Mouse (Mus musculus) heart, adult 2 months (tissue): ENCODE measurements at regions not wholly inside any gene's neighbourhood (a gene's known extent, or its start where the extent isn't known, plus 50 kb on each side); places are given as distances from the start of the nearest gene placed in this dataset.

Experiments
- DNase-seq, 2 experiments: peaks; one replicate each; pipeline ENCODE4 v3.0.0; 2021
- H3K27ac ChIP-seq: fragments of 200-600 bp; 2 replicates; pipeline ENCODE4 v1.8.1; 2022
- H3K27me3 ChIP-seq: fragments of 200-500 bp; 2 replicates; pipeline ENCODE4 v1.6.1; 2012; ENCODE audit warnings: mild to moderate bottlenecking, low read length, inconsistent platforms, mixed read lengths; ENCODE audit not compliant: control insufficient read depth, insufficient read depth
- H3K36me3 ChIP-seq: fragments of 200-500 bp; 2 replicates; pipeline ENCODE4 v1.6.1; 2012; ENCODE audit warnings: low read length, inconsistent platforms; ENCODE audit not compliant: control insufficient read depth, insufficient read depth
- H3K4me1 ChIP-seq: fragments of 200-500 bp; 2 replicates; pipeline ENCODE4 v1.6.1; 2011; ENCODE audit warnings: low read length; ENCODE audit not compliant: control insufficient read depth, insufficient read depth
- H3K4me3 ChIP-seq: fragments of 200-600 bp; 2 replicates; pipeline ENCODE4 v1.8.1; 2022
- H3K79me2 ChIP-seq: fragments of 200-500 bp; replicated peaks from 2 replicates; pipeline ENCODE4 v1.6.1; 2012; ENCODE audit warnings: mild to moderate bottlenecking, inconsistent platforms, low read length, moderate library complexity, mixed read lengths; ENCODE audit not compliant: control insufficient read depth, insufficient read depth
- H3K9ac ChIP-seq: fragments of 200-500 bp; 2 replicates; pipeline ENCODE4 v1.6.1; 2012; ENCODE audit warnings: low read depth, mild to moderate bottlenecking, control low read depth, inconsistent platforms, low read length, mixed read lengths
- CTCF ChIP-seq: fragments of 200-600 bp; IDR thresholded peaks from 2 replicates; pipeline ENCODE4 v1.8.1; 2022; ENCODE audit warnings: antibody characterized with exemption, mild to moderate bottlenecking, moderate library complexity
- EP300 ChIP-seq: fragments of 200-500 bp; IDR thresholded peaks from 2 replicates; pipeline ENCODE4 v1.6.1; 2011; ENCODE audit warnings: low read depth, low read length, control low read depth; ENCODE audit not compliant: insufficient read depth
- POLR2A ChIP-seq: fragments of 200-500 bp; IDR thresholded peaks from 2 replicates; pipeline ENCODE4 v1.6.1; 2011; ENCODE audit warnings: mild to moderate bottlenecking, low read depth, low read length, control low read depth; ENCODE audit not compliant: insufficient read depth
- WGBS: fragments of 180-500 bp; shearing (Covaris S2); methylation state at CpG from one replicate; pipeline ENCODE4 v1.1.7; 2018; 5-methylcytosine and 5-hydroxymethylcytosine counted together
- intact Hi-C: fragments of 180-260 bp; cut with DNase I; formaldehyde crosslinking; loops from one replicate; pipeline ENCODE4 v1.15.1; 2025

GRCm38 (mm10) chr14:102656235-102656634, 326.2 kb downstream of the Kctd12 start:
- 74% methylated on average over 1 of the region's 1 CpGs for WGBS
- Histone ChIP-seq H3K79me2 (no peaks in the 10 kb centered on the region), H3K9ac (no peak overlapping the region), H3K4me3 (no peak overlapping the region), H3K27ac (no peak overlapping the region), H3K27me3 (no peaks in the 10 kb centered on the region), H3K4me1 (no peaks in the 10 kb centered on the region), H3K36me3 (no peaks in the 10 kb centered on the region)
- DNase-seq: no peak
- no peak for TF ChIP-seq CTCF
- TF ChIP-seq POLR2A: no peak
- TF ChIP-seq EP300: no peak
- intact Hi-C loops: no loop called here

DNA sequence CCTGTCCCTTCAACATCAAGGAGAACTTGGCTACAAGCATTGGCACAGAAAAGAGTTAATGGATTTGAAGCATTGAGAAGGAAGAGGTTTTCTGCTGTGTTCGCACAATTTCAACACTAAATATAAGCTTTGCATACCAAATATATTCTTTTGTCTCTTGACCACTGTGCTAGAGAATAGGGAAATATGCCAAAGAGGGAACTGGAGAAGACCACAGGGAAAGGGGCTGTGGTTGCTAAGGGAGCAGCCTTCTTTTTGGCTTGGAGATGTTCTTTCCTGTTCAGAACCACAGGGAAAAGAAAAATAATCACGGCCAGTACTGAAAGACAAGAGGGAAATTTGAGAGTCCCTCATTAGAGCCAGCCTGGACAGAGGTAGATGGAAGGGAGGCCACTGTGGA, 352.8 kb downstream of the Kctd12 start:
- 59% methylated on average over 2 of the region's 2 CpGs for WGBS

DNA sequence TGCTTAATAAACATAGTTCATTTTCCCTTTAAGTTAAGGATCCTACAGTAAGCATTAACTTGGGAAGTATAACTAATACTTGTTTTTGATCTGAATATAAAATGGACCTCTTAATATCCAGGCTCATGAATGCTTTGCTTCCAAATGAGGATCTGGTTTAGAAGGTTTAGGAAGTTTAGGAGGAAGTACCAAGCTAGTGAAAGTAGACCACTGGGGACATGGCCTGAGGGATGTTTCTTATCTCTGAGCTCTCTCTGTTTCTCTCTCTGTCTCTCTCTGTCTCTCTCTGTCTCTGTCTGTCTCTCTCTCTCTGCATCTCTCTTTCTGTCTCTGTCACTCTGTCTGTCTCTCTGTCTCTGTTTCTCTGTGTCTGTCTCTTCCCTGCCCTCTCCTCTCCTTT, 360.9 kb downstream of the Kctd12 start:
- Histone ChIP-seq H3K4me3 (no peak overlapping the region), H3K27me3 (no peaks in the 10 kb centered on the region), H3K36me3 (no peaks in the 10 kb centered on the region), H3K27ac (no peak overlapping the region), H3K4me1 (no peaks in the 10 kb centered on the region), H3K9ac (no peak overlapping the region), H3K79me2 (no peaks in the 10 kb centered on the region)
- DNase-seq: no peak
- TF ChIP-seq POLR2A: no peak
- TF ChIP-seq CTCF: no peak
- no peak for TF ChIP-seq EP300
- intact Hi-C loops: no loop called here

More for the DNA sequence above, 352.8 kb downstream of the Kctd12 start:
- no peaks in the 10 kb centered on the region for H3K4me1 ChIP-seq
- H3K4me3 ChIP-seq: no peak overlapping the region
- no peak overlapping the region for H3K27ac ChIP-seq
- no peak for DNase-seq
- TF ChIP-seq EP300: no peak
- no peak for TF ChIP-seq CTCF
- no peak for TF ChIP-seq POLR2A
- H3K27me3 ChIP-seq: no peaks in the 10 kb centered on the region
- H3K36me3 ChIP-seq: no peaks in the 10 kb centered on the region
- no peaks in the 10 kb centered on the region for H3K79me2 ChIP-seq
- intact Hi-C loops: no loop called here
- no peak overlapping the region for H3K9ac ChIP-seq

GRCm38 (mm10) chr14:102619056-102619455, 363.4 kb downstream of the Kctd12 start:
- H3K36me3 ChIP-seq: no peaks in the 10 kb centered on the region
- TF ChIP-seq POLR2A: no peak
- TF ChIP-seq EP300: no peak
- TF ChIP-seq CTCF: no peak
- intact Hi-C loops: no loop called here
- H3K9ac ChIP-seq: no peak overlapping the region
- H3K4me3 ChIP-seq: no peak overlapping the region
- no peaks in the 10 kb centered on the region for H3K79me2 ChIP-seq
- no peaks in the 10 kb centered on the region for H3K27me3 ChIP-seq
- no peaks in the 10 kb centered on the region for H3K4me1 ChIP-seq
- 58% methylated on average over 4 of the region's 4 CpGs for WGBS
- H3K27ac ChIP-seq: no peak overlapping the region
- no peak for DNase-seq

DNA sequence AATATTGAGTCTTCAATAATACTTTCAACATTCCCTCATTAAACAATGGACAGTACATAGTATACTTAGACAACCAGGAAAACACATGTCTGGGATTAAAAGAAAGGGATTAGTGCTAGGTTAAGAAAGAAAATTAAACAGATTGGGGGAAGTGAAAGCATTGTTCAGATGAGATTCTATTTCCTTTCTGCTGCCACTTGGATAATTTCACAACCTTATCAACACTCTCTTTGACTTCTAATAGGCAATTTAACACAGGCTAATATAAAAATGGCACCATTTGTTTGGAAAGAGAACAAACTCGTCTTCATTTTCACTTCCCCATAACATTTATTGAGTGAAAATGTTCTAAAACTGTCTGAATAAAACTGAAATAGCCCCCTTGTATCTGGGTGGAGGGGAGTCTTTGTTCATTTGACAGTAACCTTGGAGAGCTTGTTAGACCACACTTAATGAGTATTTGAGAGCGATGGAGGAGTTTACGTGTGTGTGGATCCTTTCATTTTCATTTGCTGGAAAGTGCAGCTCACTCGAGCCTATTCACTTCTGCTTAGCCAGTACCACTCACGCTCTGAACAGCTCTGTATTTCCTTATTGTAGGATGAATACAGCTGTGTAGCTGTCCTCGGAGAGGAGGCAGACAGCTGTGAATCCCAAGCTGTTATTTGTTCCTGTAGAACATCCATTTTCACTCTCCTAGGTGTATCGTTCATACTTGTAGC, 366.7 kb downstream of the Kctd12 start:
- Histone ChIP-seq H3K27ac (no peak overlapping the region), H3K27me3 (no peaks in the 10 kb centered on the region), H3K9ac (no peak overlapping the region), H3K4me3 (no peak overlapping the region), H3K79me2 (no peaks in the 10 kb centered on the region), H3K36me3 (no peaks in the 10 kb centered on the region), H3K4me1 (no peaks in the 10 kb centered on the region)
- 70% methylated on average over 7 of the region's 7 CpGs for WGBS
- TF ChIP-seq CTCF (no peak), EP300 (no peak), POLR2A (no peak)
- no peak for DNase-seq
- intact Hi-C loops: no loop called here

DNA sequence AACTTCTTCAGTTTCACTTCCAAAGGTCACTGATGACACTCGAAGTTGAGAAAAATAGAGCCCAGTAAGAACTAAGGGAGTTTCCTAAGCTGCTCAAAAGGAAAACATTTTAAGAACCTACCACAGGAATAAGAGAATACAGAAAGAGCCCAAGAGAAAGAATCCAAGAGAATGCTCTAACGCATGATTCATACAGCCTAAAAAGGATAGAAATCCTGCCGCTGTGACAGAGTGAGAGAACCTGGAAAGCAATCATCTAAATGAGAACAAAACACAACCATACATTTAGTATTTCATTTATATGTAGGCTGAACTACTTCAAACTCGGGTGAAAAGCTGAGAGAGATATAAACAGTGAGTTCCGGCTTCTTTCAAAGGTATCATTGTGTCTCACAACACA, 376.4 kb downstream of the Kctd12 start:
- intact Hi-C loops: no loop called here
- DNase-seq: no peak
- 71% methylated on average over 5 of the region's 5 CpGs for WGBS

More for the DNA sequence above, 376.4 kb downstream of the Kctd12 start:
- no peak overlapping the region for H3K27ac ChIP-seq
- H3K27me3 ChIP-seq: no peaks in the 10 kb centered on the region
- no peaks in the 10 kb centered on the region for H3K4me1 ChIP-seq
- no peak overlapping the region for H3K4me3 ChIP-seq
- no peaks in the 10 kb centered on the region for H3K79me2 ChIP-seq
- TF ChIP-seq EP300 (no peak), POLR2A (no peak), CTCF (no peak)
- H3K9ac ChIP-seq: no peak overlapping the region
- no peaks in the 10 kb centered on the region for H3K36me3 ChIP-seq
